Mouse (Mus musculus): ENCODE data around the gene Xlr4a.
A peak's percentile ranks its signal among the peaks of the same experiment; 100 is the strongest.
"Not testable (repeated sequence)": the region's sequence is repeated elsewhere in the genome, so short reads cannot be mapped to it uniquely, and the experiment has no call there.

The Xlr4a gene

DNA sequence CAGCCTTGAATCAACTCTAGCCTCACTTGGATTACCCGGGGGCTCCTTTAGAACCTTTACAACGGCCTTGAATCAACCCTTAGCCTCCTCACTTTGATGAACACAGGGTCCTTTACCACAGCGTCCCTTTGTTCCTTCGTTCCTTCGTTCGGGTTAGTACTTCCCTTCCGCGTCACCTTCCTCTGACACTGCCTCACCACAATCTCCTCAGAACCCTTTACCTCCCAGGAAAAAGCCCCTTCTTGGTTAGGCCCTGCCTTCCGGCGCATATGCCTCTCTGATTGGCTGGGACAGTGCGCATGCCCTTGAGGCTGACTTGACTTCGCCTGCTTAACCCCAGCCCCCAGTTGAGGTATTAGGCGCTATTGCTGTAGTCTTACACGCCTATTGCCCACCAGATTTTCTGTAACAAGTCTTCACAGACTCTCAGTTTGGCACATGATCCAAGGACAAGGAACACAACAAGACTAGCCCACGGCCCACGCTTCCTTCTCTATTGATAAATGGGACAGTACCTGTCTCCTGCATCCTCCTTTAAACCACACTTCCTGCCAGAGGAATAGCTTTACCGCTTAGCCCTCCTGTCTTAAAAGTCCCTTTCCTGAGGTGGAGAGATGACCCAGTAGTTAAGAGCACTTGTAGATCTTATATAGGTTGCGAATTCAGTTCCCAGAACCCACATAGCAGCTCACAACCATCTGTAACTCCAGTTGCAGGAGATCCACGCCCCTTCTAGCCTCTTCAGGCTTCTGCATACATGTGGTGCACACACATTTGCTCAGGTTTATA is at the start of gene Xlr4a:
TSS of gene Xlr4a (minus strand) at position 212 of the 789 bp plus-strand sequence.
- DNase-seq (ENCODE audit: low spot score in 2 of 2) = not testable (repeated sequence)

DNA sequence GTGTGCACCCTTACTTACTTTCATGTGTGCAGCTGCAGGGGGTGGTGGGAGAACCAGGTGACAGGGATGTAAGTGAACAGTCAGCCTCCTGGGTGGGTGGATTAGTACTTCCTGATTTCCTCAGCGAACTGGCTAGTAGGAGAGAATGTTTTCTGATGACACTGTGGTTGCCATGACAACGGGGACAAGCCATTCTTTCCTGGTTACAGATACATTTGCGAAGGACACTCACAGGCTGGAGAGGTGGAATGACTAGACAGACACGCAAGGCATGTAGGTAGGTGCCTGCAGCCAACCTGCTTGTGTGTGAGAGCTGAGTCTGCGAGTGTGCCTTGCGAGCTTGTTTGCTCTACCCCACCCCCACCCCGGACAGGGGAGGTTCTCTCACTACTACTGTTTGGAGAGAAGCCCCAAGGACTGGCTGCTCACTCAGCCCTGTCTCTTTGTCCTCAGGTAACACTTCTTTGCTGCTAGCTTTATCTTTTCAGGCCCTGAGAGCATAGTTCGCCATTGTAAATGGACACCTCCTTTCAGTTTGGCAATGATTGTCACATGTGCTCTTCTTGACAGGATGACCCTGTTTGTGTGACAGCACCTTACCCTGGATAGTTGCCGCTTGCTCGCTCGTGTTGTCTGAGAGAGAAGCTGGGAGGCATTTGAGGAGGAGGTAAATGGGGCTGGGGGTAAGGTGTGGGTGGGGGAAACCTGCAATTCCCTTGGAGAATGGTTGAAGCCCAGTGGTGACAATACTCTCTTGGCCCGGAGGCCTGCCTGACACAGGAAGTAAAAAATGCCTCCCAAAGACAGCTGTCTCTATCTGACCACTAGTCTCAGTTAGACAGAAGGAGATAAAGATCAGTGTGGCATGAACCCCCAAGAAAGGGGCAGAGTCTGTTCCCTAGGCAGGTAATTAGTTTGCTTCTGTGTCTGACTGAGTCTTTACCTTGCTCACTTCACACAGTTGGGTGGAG is 40.9 kb upstream of the Xlr4a start:
- DNase-seq (ENCODE audit: low spot score in 2 of 2) = not testable (repeated sequence)

DNA sequence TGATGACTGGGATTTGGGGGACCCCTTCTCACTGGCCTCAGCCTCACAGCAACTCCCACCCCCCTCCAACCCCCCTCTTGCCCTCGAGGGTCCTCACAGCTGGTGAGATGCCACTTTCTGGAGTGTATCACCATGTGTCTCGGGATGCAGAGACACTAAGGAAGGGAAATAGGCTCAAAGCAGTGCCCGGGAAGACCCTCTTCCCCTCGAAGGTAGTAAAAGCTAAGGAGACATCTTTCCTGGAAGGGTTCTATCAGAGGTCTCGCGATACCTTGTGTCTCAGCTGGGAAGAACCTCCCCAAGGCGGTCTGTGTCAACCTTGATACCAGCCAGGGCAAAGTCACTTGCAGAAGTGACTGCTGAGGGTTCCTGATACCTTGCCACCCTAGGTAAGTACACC is 34.5 kb upstream of the Xlr4a start, which contains the start of gene Gm14685:
TSS of gene Gm14685 (plus strand) at position 301 of the 400 bp plus-strand sequence.
- not testable (repeated sequence) for DNase-seq (ENCODE audit: low spot score in 2 of 2)

DNA sequence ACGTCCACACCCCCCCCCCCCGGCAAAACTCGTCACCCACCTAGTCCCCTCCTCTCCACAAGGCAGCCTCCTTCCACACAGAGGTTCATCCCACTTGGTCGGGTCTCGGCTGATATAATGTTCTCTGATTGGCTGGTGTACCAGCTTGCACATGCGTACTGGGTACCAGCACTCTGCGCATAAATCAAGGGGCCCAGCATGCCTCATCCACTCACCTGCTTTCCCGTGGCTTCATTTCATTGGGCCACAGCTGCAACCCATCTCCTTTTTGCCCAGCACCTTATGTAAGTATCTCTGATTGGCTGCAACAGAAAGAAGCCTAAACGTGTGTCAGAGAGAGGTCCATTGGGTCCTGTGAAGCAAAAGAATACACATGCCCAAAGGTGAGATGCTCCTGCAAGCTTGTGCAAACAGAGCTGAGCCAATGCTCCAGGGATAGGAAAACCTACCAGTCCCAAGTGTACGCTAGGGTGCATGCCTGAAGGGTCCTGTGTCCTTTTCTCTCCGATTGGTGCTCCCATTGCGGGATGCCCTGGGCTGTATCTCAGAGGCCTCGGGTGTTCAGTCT is 14.7 kb upstream of the Xlr4a start, which contains the start of gene Xlr3a:
TSS of gene Xlr3a (minus strand) at position 155 of the 568 bp plus-strand sequence.
- not testable (repeated sequence) for DNase-seq (ENCODE audit: low spot score in 2 of 2)

DNA sequence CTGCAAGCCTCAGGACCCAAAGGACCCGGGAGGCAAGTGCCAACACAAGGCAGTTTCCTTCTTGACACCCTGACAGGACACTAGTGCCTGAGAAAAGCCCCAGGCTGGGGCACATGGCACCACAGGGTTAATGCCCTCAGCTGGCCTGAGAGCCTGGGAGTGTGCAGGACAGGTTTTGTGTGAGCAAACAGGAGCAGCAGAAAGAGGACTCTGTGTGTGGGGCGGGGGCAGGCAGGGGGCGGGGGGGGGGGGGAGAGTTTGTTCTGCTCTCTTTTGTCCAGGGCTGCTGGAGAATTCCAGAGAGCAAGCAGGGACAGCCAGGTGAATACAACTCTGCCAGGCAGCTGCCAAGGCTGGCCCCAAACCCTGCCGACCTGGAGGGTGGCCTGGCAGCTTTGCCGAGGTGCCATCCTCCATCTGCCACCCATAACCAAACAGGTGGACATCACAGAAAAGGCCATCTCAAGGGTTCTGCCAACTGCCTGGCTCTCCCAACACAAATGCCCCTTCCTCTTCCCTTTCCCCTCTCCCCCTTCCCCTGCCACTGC is 15.4 kb downstream of the Xlr4a start:
- not testable (repeated sequence) for DNase-seq (ENCODE audit: low spot score in 2 of 2)

DNA sequence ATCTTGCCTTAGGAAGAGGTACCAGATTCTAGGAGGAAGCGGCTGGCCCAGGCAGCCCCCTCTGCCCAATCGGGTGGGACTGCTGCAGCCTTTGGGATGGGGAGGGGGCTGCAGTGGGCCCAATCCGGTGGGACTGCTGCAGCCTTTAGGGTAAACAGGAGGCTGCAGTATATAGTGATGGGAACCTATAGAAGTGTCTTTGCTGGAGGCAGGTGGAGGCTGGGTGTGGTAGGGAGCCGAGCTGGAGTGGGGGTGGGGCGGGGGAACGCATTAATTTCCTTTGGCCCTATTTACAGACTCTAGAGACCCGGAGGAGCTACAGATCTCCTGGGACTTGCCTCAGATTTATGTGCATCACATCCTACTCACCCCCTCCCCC is 17.9 kb downstream of the Xlr4a start, which contains the start of gene Pnma3:
TSS of gene Pnma3 (plus strand) at position 373 of the 379 bp plus-strand sequence.
- no peak for DNase-seq (ENCODE audit: low spot score in 2 of 2)

DNA sequence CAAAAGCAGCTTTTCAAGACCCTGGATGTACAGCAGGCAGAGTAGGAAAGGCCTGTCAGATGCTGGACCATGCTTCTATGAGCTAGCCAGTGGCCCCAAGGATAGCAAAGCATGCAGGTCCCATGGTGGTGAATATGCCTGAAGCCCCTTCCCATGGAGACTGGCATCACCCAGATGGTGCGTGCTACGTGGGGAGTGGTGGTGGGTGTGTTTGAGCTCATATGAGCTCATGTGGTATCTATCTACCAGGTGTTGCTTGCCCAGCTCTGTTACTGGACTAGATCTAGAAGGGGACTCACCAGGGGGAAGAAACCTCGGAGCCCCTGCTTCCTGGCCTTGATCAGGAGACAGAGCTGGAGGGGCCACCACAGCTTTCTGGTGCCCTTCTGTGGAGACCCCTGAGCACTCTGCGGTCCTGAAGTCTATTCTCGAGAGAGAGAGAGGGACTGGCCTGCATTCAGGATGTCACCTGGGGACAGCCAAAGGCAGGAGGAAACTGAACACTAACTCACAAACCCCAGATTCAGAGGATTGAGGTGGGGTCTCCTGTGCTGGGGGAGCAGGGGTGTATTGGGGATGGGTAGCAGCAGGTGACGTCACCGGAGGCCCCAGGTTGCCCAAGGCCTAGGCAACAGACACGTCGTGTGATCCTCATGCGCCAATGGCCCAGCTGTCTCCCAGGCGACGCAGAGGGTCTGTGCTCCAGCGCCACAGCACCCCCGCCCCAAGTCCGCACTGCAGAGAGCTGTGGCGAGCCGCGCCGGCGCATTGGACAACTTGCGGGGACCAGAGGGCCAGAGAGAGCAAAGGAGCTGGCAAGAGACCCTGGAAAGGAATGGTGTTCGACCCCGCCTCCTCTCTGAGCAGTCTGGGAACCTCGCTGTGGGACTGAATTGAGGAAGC is 18.5 kb downstream of the Xlr4a start:
- DNase-seq (ENCODE audit: low spot score in 2 of 2) = no peak

DNA sequence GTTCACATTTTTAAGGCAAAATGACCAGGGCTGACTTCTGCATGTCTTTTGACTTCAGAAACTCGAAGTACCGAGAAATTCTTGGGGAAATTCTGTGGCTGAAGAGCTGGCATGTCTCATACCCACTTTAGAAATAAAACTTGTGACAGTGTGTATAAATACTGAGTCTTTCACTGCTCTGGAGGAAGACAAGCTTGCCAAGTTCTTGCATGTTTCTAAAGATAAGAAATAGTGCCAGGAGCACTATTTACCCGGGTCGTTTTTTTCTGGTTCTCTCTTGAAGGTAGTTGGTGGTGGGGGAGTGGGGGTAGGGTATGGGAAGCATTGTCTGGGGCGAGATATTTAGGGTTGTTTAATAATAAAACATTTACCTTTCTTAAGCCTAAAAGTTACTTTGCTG is 20.0 kb downstream of the Xlr4a start:
- DNase-seq (ENCODE audit: low spot score in 2 of 2) = no peak

DNA sequence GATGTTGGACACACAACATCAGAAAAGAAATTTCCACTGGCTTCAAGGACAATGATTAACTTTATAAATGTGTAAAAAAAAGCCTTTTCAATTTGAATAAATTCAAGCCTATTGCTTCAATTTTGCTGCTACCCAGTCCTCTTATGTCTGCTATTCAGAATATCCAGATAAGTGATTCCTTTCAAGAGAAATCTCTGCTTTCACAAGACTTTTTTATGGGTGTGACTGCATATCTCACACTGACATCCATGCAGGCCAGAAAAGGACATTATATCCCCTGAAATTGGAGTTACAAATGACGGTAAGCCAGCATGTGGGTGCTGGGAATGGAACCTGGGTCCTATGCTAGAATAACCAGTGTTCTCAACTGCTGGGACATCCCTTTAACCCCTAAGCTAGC is 20.8 kb downstream of the Xlr4a start:
- no peak for DNase-seq (ENCODE audit: low spot score in 2 of 2)

DNA sequence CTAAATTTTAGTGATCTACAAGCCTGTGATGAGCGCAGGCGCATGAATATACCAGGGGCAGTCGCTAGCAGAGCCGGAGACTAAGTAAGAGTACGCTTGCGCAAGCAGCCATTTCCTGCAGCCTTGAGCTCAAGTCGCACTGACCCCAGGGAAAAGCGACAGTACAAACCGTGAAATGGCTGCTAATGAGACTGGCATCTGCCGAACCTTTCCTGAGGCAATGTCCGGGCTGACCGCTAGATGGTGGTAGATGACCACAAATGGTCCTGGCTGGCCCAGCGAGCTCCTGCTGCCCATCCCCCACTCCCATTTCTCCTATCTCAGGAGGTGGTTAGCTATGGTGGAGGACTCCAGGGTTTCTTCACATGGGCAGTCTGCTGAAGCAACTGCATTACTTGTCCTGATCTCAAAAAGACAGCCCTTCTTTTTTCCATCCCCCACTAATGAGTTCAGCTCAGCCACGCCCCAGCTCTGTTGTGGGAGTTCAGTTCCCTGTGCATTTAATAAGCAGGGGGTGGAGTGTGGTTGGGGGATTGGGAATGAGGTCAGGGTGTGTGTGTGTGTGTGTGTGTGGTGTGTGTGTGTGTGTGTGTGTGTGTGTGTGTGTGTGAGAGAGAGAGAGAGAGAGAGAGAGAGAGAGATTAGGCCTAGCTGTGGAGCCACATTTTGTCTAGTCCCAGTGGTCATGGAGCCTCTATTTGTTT is 28.3 kb downstream of the Xlr4a start:
- peak; percentile 93 for DNase-seq (ENCODE audit: low spot score in 2 of 2)

DNA sequence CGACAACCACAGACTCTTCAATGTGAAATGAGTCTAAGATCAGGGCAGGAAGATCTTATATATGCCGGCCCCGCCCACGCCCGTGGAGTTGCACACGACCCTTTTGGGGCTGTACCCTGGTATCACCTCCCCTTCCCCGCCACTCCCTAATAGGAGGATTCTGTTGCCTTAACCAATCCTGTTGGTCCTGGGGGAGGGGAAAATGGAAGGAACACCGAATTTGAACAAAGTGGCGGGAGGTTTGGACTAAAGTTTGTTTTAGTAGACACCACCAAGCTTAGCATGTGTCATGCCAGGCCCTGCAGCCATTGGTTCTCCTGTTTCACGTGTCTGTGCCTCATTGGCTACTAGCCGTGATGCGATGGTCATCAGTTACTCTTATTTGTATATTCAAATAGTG is 42.6 kb downstream of the Xlr4a start:
- no peak for DNase-seq (ENCODE audit: low spot score in 2 of 2)

DNA sequence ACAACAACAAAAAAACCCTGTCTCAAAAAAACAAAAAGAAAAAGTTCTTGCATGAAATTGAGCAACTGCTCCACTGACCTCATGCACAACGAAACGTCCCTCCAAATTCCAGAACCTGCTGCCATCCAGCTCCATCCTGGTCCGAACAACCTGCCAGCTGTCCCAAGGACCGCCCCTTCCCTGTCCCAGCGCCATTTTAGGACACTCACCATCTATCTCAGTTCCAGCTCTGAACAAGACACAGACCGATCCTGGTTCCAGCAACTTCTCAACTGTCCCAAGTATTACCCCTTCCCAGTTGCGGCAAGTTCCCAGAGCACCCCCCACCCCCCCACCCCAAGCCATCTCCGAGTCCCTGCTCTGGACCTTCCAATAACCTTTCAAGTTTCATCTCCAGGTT is 43.4 kb downstream of the Xlr4a start:
- DNase-seq (ENCODE audit: low spot score in 2 of 2) = no peak

DNA sequence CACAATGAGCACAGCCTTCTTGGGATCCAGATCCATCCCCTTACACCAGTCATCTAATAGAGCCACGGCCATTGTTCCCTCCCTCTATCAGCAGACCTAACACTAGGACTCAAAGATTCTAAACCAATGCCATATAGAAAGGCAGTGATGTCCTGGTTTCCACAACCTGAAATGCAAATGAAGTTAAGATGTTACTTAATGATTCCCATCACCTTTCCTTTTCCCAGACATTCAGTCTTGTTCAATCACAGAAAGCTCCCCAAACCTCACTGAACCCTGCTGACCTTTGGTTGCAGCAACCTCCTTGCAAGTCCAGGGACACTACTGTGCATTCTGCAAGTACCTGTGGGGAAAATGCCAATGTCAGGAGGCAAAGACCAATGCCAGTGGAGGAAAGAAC is 45.3 kb downstream of the Xlr4a start, which contains the start of gene Pnma5:
TSS of gene Pnma5 (minus strand) at position 101 of the 400 bp plus-strand sequence.
- DNase-seq (ENCODE audit: low spot score in 2 of 2) = no peak
